Mouse (Mus musculus): ENCODE measurements around the gene Nudt14. TPM values are rescaled to one million over a fixed set of nuclear protein-coding genes. Genes with fewer than 3 reads are reported as not detected.
A peak's percentile ranks its signal among the peaks of the same experiment; 100 is the strongest.

Nudt14 gene
- polyA plus RNA-seq, 1 experiment from 2014 or later: 103 TPM

DNA sequence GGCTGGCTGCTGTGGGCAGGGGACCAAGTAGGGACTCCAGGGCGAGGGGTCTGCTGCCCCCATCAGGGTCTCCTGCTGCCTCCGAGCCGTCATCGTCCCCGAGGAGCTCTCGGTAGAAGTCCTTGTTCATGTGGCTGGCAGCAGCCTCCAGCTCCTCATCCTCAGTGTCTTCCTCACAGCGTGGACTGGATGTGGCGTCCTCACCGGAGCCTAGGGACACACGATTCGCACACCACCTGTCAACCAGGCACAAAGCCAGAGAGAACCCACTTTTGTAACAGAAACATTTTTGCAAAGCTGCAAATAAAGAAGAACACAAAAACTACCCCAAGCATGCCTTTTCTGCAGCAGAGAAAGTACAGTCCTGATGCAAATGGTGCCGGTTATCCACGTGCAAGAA is 23.9 kb upstream of the Nudt14 start:
- Histone ChIP-seq H3K4me1 (no peaks in the 10 kb centered on the region), H3K27ac (no peak overlapping the region), H3K36me3 (peaks cover 99% of the 10 kb centered on the region), H3K9me3 (no peaks in the 10 kb centered on the region), H3K4me3 (no peak overlapping the region), H3K9ac (no peak overlapping the region), H3K27me3 (no peaks in the 10 kb centered on the region), H3K4me2 (no peak overlapping the region)
- no peak for ATAC-seq (ENCODE audit: insufficient number of reproducible peaks, insufficient read depth, low FRiP score, low TSS enrichment, low read depth)
- WGBS: 90% methylated on average over 13 of the region's 13 CpGs

DNA sequence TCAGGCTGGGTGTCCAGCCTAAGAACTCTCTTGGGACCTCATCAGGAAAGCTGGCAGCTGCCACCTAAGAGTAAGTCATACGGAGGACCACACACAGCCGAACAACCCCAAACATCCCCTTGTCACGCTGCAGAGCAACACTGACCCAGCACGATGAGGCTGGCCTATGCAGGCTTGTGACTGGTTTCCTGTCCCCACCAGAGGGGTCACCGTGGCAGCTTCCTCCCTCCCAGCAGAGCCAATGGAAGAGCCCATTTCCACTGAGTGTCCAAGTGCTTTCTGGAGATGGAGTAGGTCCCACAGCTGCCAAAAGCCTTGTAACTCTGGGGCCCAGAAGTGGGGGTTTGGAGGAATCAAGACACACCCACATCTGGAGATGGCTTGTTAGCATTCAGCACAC is 19.9 kb upstream of the Nudt14 start:
- 83% methylated on average over 5 of the region's 5 CpGs for WGBS
- no peaks in the 10 kb centered on the region for H3K4me1 ChIP-seq
- no peak for ATAC-seq (ENCODE audit: insufficient number of reproducible peaks, insufficient read depth, low FRiP score, low TSS enrichment, low read depth)
- H3K27me3 ChIP-seq: no peaks in the 10 kb centered on the region
- H3K27ac ChIP-seq: no peak overlapping the region
- H3K4me3 ChIP-seq: no peak overlapping the region
- H3K9me3 ChIP-seq: no peaks in the 10 kb centered on the region
- no peak overlapping the region for H3K4me2 ChIP-seq
- H3K9ac ChIP-seq: no peak overlapping the region
- peaks cover 96% of the 10 kb centered on the region for H3K36me3 ChIP-seq

- no peaks in the 10 kb centered on the region for H3K4me1 ChIP-seq
Observed at GRCm38 (mm10) chr12:112961428-112961827, 19.5 kb upstream of the Nudt14 start.

GRCm38 (mm10) chr12:112959421-112959820 is 17.5 kb upstream of the Nudt14 start:
- ATAC-seq (ENCODE audit: insufficient number of reproducible peaks, insufficient read depth, low FRiP score, low TSS enrichment, low read depth): no peak
- no peaks in the 10 kb centered on the region for H3K9me3 ChIP-seq
- H3K4me3 ChIP-seq: no peak overlapping the region
- no peaks in the 10 kb centered on the region for H3K27me3 ChIP-seq
- H3K27ac ChIP-seq: no peak overlapping the region
- H3K4me1 ChIP-seq: no peaks in the 10 kb centered on the region
- H3K9ac ChIP-seq: no peak overlapping the region
- 84% methylated on average over 8 of the region's 8 CpGs for WGBS
- peaks cover 75% of the 10 kb centered on the region for H3K36me3 ChIP-seq
- H3K4me2 ChIP-seq: no peak overlapping the region

More at GRCm38 (mm10) chr12:112961428-112961827, 19.5 kb upstream of the Nudt14 start:
- Histone ChIP-seq H3K9me3 (no peaks in the 10 kb centered on the region), H3K9ac (no peak overlapping the region), H3K4me2 (no peak overlapping the region), H3K27ac (no peak overlapping the region), H3K27me3 (no peaks in the 10 kb centered on the region), H3K36me3 (peaks cover 95% of the 10 kb centered on the region), H3K4me3 (no peak overlapping the region)
- ATAC-seq (ENCODE audit: insufficient number of reproducible peaks, insufficient read depth, low FRiP score, low TSS enrichment, low read depth): no peak
- WGBS: 86% methylated on average over 7 of the region's 7 CpGs

- ATAC-seq (ENCODE audit: insufficient number of reproducible peaks, insufficient read depth, low FRiP score, low TSS enrichment, low read depth): no peak
- H3K36me3 ChIP-seq: peaks cover 64% of the 10 kb centered on the region
- no peak overlapping the region for H3K27ac ChIP-seq
Observed at GRCm38 (mm10) chr12:112958303-112958702, 16.4 kb upstream of the Nudt14 start.

DNA sequence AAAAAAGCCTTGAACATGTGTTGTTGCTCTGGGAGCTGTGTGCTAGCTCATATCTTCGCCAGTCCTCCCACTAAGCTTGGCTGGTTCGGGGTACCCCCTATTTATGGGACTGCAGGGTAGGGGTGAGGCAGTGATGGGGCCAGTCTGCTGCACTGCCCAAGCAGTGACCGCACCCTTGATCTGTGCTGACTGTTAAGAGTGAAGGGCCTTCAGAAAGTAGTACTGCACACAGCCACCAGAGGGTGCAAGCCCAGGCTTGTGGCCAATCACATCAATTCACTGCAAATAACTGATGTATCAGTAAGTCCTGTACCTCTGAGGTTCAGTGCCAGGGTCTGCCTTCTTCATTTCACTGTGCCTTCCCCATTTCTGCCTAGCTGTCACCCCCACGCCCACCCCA is 13.9 kb upstream of the Nudt14 start:
- H3K4me1 ChIP-seq: peaks cover 5% of the 10 kb centered on the region
- no peak overlapping the region for H3K27ac ChIP-seq
- no peak overlapping the region for H3K9ac ChIP-seq
- peaks cover 39% of the 10 kb centered on the region for H3K36me3 ChIP-seq
- no peak overlapping the region for H3K4me2 ChIP-seq
- 36% methylated on average over 4 of the region's 4 CpGs for WGBS
- H3K9me3 ChIP-seq: no peaks in the 10 kb centered on the region
- no peak for ATAC-seq (ENCODE audit: insufficient number of reproducible peaks, insufficient read depth, low FRiP score, low TSS enrichment, low read depth)
- no peaks in the 10 kb centered on the region for H3K27me3 ChIP-seq
- no peak overlapping the region for H3K4me3 ChIP-seq

More at GRCm38 (mm10) chr12:112958303-112958702, 16.4 kb upstream of the Nudt14 start:
- H3K9ac ChIP-seq: no peak overlapping the region; the same call in 1 of the 2 replicates
- no peaks in the 10 kb centered on the region for H3K4me1 ChIP-seq
- no peaks in the 10 kb centered on the region for H3K9me3 ChIP-seq
- no peak overlapping the region for H3K4me3 ChIP-seq
- no peak overlapping the region for H3K4me2 ChIP-seq
- H3K27me3 ChIP-seq: no peaks in the 10 kb centered on the region
- WGBS: 31% methylated on average over 4 of the region's 4 CpGs

DNA sequence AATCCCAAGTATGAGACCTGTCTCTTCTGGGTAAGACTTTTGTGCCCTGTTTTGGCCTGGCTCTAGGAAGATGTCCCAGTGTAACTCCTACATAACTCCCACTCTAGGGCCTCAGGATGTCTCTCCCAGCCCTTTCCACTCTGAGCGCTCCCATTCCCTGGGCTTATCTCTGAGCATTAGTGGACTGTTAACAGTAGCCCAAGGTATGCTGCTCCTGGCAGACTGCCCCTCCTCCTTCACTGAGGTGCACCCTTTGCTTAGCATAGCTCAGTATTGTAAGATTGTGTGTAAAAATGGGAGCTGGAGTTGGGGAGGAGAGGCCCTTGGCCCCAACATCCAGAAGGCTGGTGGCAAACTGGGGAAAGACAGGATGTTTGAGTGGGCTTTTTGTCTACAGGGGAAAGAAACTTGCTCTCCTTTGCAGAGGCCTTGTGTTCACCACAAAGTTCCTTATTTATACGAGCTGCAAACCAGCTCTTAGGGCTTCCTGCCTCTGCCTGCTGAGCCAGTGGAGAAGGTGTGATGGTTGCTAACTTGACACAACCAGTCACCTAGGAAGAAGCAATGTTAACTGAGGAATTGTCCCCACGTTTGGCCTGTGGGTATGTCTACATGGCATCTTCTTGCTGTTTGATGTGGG is 11.1 kb upstream of the Nudt14 start:
- Histone ChIP-seq H3K9ac (no peak overlapping the region), H3K27ac (no peak overlapping the region), H3K4me2 (no peak overlapping the region), H3K4me3 (no peak overlapping the region), H3K9me3 (no peaks in the 10 kb centered on the region), H3K4me1 (peaks cover 14% of the 10 kb centered on the region), H3K36me3 (peaks cover 15% of the 10 kb centered on the region), H3K27me3 (no peaks in the 10 kb centered on the region)
- 83% methylated on average over 3 of the region's 3 CpGs for WGBS
- no peak for ATAC-seq (ENCODE audit: insufficient number of reproducible peaks, insufficient read depth, low FRiP score, low TSS enrichment, low read depth)

- H3K9ac ChIP-seq: no peak overlapping the region
- 72% methylated on average over 8 of the region's 8 CpGs for WGBS
Observed at GRCm38 (mm10) chr12:112952433-112952832, 10.5 kb upstream of the Nudt14 start.

GRCm38 (mm10) chr12:112951150-112951842 is 9.4 kb upstream of the Nudt14 start:
- H3K9me3 ChIP-seq: no peaks in the 10 kb centered on the region
- 23% methylated on average over 7 of the region's 7 CpGs for WGBS
- no peaks in the 10 kb centered on the region for H3K36me3 ChIP-seq
- ATAC-seq (ENCODE audit: insufficient number of reproducible peaks, insufficient read depth, low FRiP score, low TSS enrichment, low read depth): no peak
- H3K4me3 ChIP-seq: no peak overlapping the region
- H3K4me1 ChIP-seq: peaks cover 14% of the 10 kb centered on the region
- H3K9ac ChIP-seq: peak overlapping the region; percentile 83; the same call in 1 of the 2 replicates
- no peaks in the 10 kb centered on the region; the same call in 1 of the 2 replicates for H3K27me3 ChIP-seq
- peak overlapping the region; percentile 92 for H3K4me2 ChIP-seq
- H3K27ac ChIP-seq: 0 out of 2 replicates have a peak overlapping the region, but pooled peaks have one; percentile 69

More at GRCm38 (mm10) chr12:112952433-112952832, 10.5 kb upstream of the Nudt14 start:
- no peak overlapping the region for H3K4me3 ChIP-seq
- no peaks in the 10 kb centered on the region for H3K27me3 ChIP-seq
- H3K9me3 ChIP-seq: no peaks in the 10 kb centered on the region
- H3K36me3 ChIP-seq: peaks cover 9% of the 10 kb centered on the region
- H3K27ac ChIP-seq: no peak overlapping the region
- peaks cover 14% of the 10 kb centered on the region for H3K4me1 ChIP-seq
- H3K4me2 ChIP-seq: no peak overlapping the region
- no peak for ATAC-seq (ENCODE audit: insufficient number of reproducible peaks, insufficient read depth, low FRiP score, low TSS enrichment, low read depth)

DNA sequence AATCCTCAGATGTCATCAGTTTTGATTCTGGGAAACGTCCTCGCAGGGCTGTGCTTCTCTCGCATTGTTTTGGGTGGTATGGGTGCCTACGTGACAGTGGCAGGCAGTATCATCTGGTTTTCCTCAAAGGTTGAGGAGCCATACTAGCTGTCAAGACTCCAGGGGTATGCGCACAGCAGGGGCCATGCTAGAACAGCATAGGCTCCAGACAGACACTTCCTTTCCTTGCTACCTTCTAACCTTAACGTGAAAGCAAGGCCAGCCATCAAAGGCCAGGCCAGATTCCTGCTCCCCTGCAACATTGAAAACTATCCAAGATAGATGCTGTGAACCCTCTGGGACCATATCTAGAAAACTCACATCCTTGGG is 8.8 kb upstream of the Nudt14 start:
- Histone ChIP-seq H3K27me3 (no peaks in the 10 kb centered on the region; the same call in 1 of the 2 replicates), H3K36me3 (no peaks in the 10 kb centered on the region), H3K4me3 (peak overlapping the region; percentile 66), H3K4me1 (peaks cover 14% of the 10 kb centered on the region), H3K4me2 (peak overlapping the region; percentile 92), H3K9ac (peak overlapping the region; percentile 83; the same call in 1 of the 2 replicates), H3K9me3 (no peaks in the 10 kb centered on the region), H3K27ac (peak overlapping the region; percentile 69; the same call in 1 of the 2 replicates)
- no peak for ATAC-seq (ENCODE audit: insufficient number of reproducible peaks, insufficient read depth, low FRiP score, low TSS enrichment, low read depth)
- WGBS: 6% methylated on average over 6 of the region's 6 CpGs

DNA sequence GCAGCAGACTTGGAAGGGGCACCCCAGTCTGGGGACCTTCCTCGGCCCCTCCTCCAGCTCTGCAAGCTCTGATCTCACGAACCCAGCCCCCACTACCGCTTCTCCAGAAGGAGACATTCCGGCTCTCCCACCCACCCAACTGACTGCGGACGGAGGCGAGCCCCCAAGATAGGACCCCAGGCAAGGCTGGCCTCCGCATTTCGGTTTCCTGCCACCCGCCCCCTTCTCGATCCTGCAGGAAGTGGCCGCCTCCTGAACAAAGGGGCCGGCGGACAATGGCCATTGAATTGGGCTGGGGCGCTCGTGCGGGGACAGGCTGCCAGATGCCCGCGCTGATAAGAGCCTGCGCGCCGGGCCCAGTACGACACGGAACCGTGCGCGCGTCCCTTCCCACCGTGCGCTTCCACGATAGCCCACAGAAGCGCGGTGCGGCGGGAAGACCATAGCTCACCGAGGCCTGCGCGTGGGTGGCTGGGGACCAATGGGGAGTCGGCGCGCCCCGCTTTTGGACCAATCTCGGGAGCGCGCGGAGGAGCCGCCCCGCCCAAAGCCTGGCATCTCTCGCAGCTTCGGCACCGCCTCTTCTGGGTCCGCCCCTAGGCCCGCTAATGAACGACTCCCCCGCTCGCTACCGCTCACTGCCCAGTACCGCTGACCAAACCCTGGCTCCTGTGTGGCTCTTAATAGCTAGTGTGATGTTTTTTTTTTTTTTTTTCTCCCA is 8.3 kb upstream of the Nudt14 start:
- Histone ChIP-seq H3K9me3 (no peaks in the 10 kb centered on the region), H3K27me3 (no peaks in the 10 kb centered on the region; the same call in 1 of the 2 replicates), H3K9ac (peak overlapping the region; percentile 83), H3K4me3 (peak overlapping the region; percentile 66), H3K4me2 (peak overlapping the region; percentile 92), H3K27ac (peak overlapping the region; percentile 69), H3K4me1 (peaks cover 14% of the 10 kb centered on the region), H3K36me3 (no peaks in the 10 kb centered on the region)
- peak; percentile 81 for ATAC-seq (ENCODE audit: insufficient number of reproducible peaks, insufficient read depth, low FRiP score, low TSS enrichment, low read depth)
- under 1% methylated on average over 58 of the region's 58 CpGs for WGBS

Measured in embryonic facial prominence, embryonic 13.5 days (tissue).